Mouse (Mus musculus): ENCODE data around the gene Usp22.

Usp22 gene

GRCm38 (mm10) chr11:61110113-61110512, 64.7 kb downstream of the Usp22 start:
- ATAC-seq (ENCODE audit: insufficient number of reproducible peaks, low FRiP score, low TSS enrichment): no peak

GRCm38 (mm10) chr11:61109707-61110106, 65.1 kb downstream of the Usp22 start:
- ATAC-seq (ENCODE audit: insufficient number of reproducible peaks, low FRiP score, low TSS enrichment): no peak

GRCm38 (mm10) chr11:61108911-61109361, 65.9 kb downstream of the Usp22 start:
- ATAC-seq (ENCODE audit: insufficient number of reproducible peaks, low FRiP score, low TSS enrichment): no peak

- peak; percentile 76; the same call in 1 of the 2 replicates for ATAC-seq (ENCODE audit: insufficient number of reproducible peaks, low FRiP score, low TSS enrichment)
These were observed 70.5 kb downstream of the Usp22 start for GRCm38 (mm10) chr11:61104241-61104901.

- ATAC-seq (ENCODE audit: insufficient number of reproducible peaks, low FRiP score, low TSS enrichment): no peak
These were observed 72.2 kb downstream of the Usp22 start for GRCm38 (mm10) chr11:61102397-61103339.
